Mouse (Mus musculus): ENCODE data around the gene Pla2g2f.

GRCm38 (mm10) chr4:138712621-138713020, 44.8 kb downstream of the Pla2g2f start:
- TF ChIP-seq CTCF (IDR thresholded peaks at IDR 0.05; ENCODE audit: low read depth, low read length) = no peak
- TF ChIP-seq POLR2A (IDR thresholded peaks at IDR 0.05; ENCODE audit: borderline replicate concordance, low read depth, low read length) = no peak

Measured in bone marrow macrophage, adult 2 months (primary cell).